Mouse (Mus musculus): ENCODE measurements around the gene N4bp2.
A peak's percentile ranks its signal among the peaks of the same experiment; 100 is the strongest.
"Not testable (repeated sequence)": the region's sequence is repeated elsewhere in the genome, so short reads cannot be mapped to it uniquely, and the experiment has no call there.

Gene N4bp2

DNA sequence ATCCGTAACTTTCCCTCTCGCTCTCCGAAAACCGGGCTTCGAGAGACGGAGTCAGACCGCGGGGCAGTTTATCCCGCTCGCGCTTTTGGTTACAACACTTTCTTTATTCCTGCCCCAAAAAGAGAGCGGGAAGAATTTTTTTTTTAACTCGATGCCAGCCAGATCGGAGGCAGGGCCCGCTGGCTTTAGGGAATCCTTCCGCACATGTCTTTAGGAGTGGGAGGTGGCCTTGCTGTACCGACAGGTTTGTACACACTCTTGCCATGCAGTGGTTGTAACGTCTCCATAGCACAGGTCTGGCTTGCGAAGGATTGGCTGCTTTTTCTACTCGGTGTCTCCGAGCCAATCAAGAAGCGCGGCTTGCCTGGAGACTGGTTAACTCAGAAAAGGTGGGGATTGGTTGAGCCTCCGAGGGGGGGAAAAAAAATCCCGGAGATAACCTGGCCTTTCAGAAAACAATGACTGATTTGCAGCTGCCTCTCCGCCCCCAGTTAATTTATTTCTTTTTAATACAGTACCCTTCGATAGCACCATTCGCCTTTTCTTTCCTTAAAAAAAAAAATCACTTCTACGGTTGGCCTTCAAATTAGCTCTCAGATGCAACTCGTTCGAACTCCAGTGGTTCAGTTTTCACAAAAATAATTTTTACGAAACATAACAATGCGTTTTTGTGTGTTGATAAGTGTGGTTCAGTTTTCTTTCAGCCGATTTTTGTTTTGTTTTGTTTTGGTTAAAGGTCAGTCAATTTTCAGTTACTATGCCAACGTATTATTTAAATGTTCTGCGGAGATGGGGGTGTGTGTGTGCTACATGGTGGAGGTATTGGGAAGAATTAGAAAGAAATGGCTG lies 1.7 kb downstream of the N4bp2 start:
- peak; percentile 86 to 93 for DNase-seq (ENCODE audit: low spot score in 2 of 2)

DNA sequence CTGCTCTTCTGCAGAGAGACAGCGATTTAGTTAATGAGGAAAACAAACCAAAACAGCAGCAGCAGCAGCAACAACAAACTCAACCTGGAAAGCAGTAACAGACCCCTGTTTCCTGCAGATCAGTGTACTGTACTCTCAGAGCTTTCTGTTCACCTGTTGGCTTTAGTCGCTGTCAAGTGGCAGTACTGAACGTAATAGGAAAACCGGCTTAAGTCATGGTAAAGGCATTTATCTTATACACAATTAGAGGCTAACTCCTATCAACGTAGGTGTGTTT lies 2.3 kb downstream of the N4bp2 start:
- no peak for DNase-seq (ENCODE audit: low spot score in 2 of 2)

DNA sequence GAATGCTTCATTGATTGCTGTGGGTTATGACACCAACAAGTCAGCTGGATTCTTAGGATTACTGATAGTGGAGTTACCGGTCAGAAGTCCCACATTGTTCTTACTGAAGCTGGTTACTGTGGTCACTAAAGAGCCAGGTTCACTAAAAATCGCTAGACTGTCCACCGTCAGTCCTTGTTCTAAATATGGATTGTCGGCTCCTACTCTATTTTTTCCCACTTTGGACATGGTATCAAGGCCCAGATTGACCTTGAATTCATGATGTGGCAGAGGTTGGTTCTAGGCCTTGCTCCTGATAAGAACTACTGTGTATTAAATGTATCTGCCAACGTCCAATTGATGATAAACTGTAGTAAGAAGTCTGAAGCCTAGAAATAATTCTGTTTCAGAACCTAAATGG lies 4.7 kb downstream of the N4bp2 start:
- no peak for DNase-seq (ENCODE audit: low spot score in 2 of 2)

DNA sequence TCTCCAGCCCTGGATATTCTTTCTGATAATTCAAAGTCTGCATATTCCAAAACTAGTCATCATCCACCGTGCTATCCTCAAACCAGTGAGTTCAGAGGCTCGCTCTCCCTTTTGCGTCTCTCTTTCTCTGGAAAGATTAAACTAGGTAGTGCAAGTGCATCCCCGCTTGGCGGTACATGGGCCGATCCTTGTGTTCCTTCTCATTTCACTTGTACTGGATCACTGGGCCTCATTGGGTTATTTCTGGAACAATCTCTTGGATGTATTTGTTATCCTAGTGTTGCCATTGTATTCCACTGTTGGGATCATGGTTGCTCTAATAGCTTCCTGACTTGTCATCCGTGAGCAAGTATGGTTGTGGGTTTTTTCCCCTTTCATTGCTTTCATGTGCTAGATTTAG lies 6.7 kb downstream of the N4bp2 start:
- no peak for DNase-seq (ENCODE audit: low spot score in 2 of 2)

GRCm38 (mm10) chr5:65770493-65770892 lies 7.2 kb downstream of the N4bp2 start:
- no peak for DNase-seq (ENCODE audit: low spot score in 2 of 2)

GRCm38 (mm10) chr5:65773957-65774356 lies 10.6 kb downstream of the N4bp2 start:
- DNase-seq (ENCODE audit: low spot score in 2 of 2), result not testable (repeated sequence)

DNA sequence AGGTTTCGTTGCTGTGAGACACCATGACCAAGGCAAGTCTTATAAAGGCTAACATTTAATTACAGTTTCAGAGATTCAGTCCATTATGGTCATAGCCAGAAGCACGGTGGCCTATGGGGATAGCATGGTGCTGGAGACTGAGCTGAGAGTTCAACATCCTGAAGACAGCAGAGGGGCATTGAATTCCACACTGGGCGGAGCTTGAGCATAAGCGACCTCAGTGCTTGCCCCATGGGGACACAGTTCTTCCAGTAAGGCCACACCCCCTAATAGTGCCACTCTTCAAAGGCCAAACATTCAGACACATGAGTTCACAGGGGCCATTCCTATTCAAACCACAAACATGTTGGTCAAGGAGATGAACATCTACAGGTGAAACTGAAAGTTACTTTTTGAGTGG lies 12.8 kb downstream of the N4bp2 start:
- no peak for DNase-seq (ENCODE audit: low spot score in 2 of 2)

GRCm38 (mm10) chr5:65776907-65777306 lies 13.6 kb downstream of the N4bp2 start:
- DNase-seq (ENCODE audit: low spot score in 2 of 2), result no peak

- DNase-seq (ENCODE audit: low spot score in 2 of 2), result not testable (repeated sequence)
Measured at GRCm38 (mm10) chr5:65778986-65779385, 15.7 kb downstream of the N4bp2 start.

- DNase-seq (ENCODE audit: low spot score in 2 of 2), result no peak
Measured at GRCm38 (mm10) chr5:65779401-65780063, 16.2 kb downstream of the N4bp2 start.

GRCm38 (mm10) chr5:65781147-65781715 lies 17.9 kb downstream of the N4bp2 start:
- DNase-seq (ENCODE audit: low spot score in 2 of 2), result no peak

- DNase-seq (ENCODE audit: low spot score in 2 of 2), result no peak
Measured at GRCm38 (mm10) chr5:65781769-65782715, 18.7 kb downstream of the N4bp2 start.

GRCm38 (mm10) chr5:65790604-65791225 lies 27.4 kb downstream of the N4bp2 start:
- DNase-seq (ENCODE audit: low spot score in 2 of 2), result no peak

DNA sequence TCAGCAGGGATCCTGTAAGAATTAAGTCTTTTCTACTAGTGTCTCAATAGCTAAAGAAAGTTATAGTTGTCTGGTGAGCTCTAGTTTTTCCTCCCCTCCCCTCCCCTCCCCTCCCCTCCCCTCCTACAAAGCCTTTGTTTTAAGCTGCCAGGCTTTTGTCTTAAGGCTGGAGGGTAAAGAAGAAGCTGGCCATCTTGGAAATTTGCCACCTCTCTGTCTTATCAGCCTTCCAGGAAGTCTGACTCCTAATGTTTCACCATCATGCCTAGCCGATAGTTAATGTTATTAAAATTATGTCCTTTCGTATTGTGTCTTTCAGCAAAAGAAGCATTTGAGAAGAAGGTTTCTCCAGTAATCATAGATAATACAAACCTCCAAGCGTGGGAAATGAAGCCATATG lies 30.9 kb downstream of the N4bp2 start:
- DNase-seq (ENCODE audit: low spot score in 2 of 2), result no peak

DNA sequence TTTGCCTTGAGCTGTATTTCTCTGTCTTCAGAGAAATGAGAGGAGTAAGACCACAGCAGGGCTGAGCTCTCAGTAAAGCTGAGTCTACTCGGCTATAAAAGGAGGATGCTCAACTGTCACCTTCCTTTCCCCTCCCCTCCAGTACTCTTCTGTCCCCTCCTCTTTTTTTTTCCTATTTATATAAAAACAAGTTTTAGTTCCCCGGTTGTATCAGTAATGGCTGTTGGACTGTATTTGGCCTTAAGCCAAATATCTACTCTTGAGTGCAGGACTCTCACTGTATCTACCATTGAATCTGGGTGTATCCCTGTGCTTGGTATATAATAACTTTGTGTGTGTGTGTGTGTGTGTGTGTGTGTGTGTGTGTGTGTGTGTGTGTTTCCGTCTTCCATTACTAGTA lies 31.4 kb downstream of the N4bp2 start:
- no peak for DNase-seq (ENCODE audit: low spot score in 2 of 2)

DNA sequence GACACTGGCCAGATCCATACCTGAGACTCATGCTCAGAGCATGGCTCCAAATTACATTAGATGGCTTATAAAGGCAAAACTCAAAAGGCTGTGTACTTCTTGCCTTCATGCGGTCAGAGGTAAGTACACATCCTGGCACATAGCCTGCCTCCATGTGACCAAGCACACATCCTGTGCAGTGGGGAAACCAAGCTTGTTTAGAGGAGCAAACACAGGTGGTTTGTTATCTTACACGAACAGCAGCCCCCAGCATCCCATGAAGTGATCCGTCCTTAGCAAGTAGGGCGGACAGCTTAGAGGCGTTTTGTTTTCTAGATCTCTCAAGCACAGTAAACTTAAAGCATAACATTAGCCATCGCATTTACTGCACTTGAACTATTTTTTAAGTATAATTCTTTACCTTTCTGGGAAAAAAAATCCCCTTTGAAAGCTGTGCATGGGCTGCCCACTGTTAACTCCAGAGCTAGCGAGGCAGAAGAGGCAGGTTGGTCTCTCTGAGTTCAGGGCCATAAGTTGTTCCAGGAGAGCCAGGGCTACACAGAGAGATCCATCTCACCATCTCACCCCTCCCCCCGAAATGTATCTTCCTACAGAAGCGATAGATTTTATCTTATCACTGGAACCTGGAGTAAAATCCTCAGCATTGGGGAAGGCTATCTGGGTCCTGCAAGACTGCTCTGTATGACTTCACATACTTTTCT lies 32.1 kb downstream of the N4bp2 start:
- DNase-seq (ENCODE audit: low spot score in 2 of 2), result no peak

- no peak for DNase-seq (ENCODE audit: low spot score in 2 of 2)
Measured at GRCm38 (mm10) chr5:65795994-65796298, 32.6 kb downstream of the N4bp2 start.

- DNase-seq (ENCODE audit: low spot score in 2 of 2), result no peak
Measured at GRCm38 (mm10) chr5:65823601-65824133, 60.3 kb downstream of the N4bp2 start.

DNA sequence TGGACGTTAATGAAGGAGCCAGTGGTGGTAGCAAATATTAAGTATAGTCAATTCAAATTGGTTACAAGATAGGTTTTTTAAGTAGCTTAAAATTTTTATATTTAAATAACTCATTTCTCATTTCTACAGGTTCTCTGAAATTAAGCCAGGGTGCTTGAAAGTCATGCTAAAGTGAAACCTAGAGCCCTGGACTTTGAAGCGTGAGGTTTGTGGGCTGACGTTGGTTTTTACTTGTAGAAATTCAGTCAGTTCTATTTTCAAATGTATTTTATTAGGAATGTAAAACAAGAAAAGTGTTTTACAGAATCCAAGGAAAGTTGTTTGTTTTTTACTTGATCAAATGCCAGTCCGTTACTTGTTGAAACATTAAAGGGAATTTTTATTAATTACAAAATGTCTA lies 63.2 kb downstream of the N4bp2 start:
- no peak for DNase-seq (ENCODE audit: low spot score in 2 of 2)

GRCm38 (mm10) chr5:65827102-65827501 lies 63.8 kb downstream of the N4bp2 start:
- DNase-seq (ENCODE audit: low spot score in 2 of 2), result no peak

GRCm38 (mm10) chr5:65828261-65828660 lies 64.9 kb downstream of the N4bp2 start:
- no peak for DNase-seq (ENCODE audit: low spot score in 2 of 2)
